Mouse (Mus musculus): ENCODE data around the gene Gm10065.
"Not testable (repeated sequence)": the region's sequence is repeated elsewhere in the genome, so short reads cannot be mapped to it uniquely, and the experiment has no call there.

The Gm10065 gene

GRCm38 (mm10) chr13:21478759-21479670 is at the start of gene Gm10065, which contains the start of gene Zkscan4:
Gene Gm10065 (minus strand): TSS chr13:21479441.
Gene Zkscan4 (plus strand): TSS chr13:21478907.
- peak; percentile 56 for DNase-seq (ENCODE audit: low read depth, low spot score)

DNA sequence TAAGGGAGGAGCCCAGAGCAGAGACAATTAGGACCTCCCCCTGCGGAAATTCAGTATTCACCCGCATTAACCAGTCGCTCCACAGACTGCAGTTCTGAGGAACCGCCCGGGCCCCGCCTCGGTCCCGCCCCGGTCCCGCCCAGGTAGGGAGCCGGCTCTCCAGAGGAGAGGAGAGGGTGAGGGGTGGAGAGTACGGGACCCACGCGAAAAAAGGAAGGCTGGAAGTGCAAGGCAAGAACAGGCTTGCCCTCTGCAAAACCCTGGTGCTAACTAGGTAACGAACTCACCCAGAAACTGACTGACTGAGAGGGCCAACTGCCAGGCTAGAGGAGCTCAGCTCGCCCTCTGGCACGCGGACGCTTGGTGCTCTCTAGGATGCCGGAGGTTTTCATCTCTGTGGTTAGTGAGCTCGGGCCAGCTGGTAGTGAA is 27.0 kb upstream of the Gm10065 start:
- peak; percentile 82 for DNase-seq (ENCODE audit: low read depth, low spot score)

DNA sequence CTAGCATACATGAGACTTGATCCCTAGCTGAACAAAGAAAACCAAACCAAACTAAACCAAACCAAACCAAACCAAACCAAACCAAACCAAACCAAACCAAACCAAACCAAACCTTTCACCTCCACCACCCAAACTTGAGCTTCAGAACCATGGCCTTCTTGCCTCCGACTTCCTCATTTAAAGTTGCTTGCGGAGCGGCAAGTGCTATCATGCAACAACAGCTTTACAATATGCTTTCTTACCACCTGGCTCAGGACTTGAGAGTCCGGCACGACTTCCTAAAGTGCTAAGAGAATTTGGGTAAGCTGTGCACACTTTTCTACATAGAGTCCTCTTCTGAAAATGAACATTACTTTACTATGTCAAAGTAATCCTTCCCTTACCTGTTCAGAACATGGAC is 23.1 kb upstream of the Gm10065 start:
- DNase-seq (ENCODE audit: low read depth, low spot score): no peak

GRCm38 (mm10) chr13:21501182-21501581 is 21.9 kb upstream of the Gm10065 start, which contains the start of gene Gm11273:
Gene Gm11273 (minus strand): TSS chr13:21501418.
- not testable (repeated sequence) for DNase-seq (ENCODE audit: low read depth, low spot score)

GRCm38 (mm10) chr13:21495080-21495479 is 15.8 kb upstream of the Gm10065 start, which contains the start of gene AK157302:
Gene AK157302 (plus strand): TSS chr13:21495223.
- DNase-seq (ENCODE audit: low read depth, low spot score): no peak

DNA sequence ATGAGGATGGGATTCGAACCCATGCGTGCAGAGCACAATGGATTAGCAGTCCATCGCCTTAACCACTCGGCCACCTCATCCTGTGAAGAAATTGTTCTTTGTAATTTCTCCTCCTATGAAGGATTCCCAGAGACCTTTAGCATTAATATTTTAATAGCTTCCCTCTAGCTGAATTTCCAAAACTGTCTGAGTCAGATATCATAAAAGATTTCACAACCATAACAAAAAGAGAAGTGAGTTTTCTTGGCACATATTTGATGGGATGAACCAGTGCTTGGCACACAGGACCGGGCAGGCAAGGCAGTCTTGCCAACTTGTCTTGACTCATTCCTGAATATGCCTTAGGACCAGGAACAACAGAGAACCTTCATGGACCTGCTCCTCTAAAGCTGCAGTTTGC is 13.6 kb upstream of the Gm10065 start:
- no peak for DNase-seq (ENCODE audit: low read depth, low spot score)

GRCm38 (mm10) chr13:21486881-21487280 is 7.6 kb upstream of the Gm10065 start:
- no peak for DNase-seq (ENCODE audit: low read depth, low spot score)

DNA sequence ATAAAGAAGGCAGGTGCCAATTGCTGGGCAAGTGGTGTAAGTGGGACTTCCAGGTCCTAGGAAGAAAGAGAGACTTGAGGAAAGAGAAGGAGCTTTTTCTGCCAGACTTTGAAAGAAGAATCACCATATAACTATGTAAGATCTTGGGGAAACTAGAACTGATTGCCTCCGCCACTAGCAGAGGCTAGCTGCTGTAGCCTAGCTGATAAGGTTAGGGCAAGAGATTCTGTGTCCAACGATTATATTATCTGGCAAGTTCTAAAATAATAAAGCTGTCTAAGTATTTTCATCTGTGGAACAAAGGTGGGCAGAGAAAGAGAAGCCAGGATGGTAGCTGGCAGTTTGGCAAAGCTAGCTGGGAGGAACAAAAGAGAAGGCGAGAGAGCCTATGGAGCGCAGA is 6.8 kb downstream of the Gm10065 start:
- no peak for DNase-seq (ENCODE audit: low read depth, low spot score)

DNA sequence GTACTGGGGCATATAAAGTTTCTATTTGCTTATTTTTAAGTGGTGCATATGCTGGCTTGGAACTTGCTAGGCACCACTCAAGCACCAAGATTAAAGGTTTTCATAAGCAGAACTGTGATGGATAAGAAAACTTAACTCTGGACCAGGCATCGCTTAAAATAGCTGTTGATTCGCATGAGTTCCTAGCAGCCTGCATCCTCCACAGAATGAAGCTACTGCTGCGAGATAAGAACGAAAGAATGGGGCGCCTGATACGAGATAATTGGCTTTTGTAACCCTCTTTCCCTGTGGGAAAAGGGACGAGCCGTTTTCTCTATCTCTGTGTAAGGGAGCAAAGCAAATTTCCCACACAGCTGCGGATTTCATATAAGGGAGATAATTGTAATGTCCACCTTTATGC is 10.1 kb downstream of the Gm10065 start:
- DNase-seq (ENCODE audit: low read depth, low spot score): no peak

GRCm38 (mm10) chr13:21468061-21469019 is 10.9 kb downstream of the Gm10065 start, which contains the start of gene Nkapl:
Gene Nkapl (minus strand): TSS chr13:21468509.
- peak; percentile 89 for DNase-seq (ENCODE audit: low read depth, low spot score)

DNA sequence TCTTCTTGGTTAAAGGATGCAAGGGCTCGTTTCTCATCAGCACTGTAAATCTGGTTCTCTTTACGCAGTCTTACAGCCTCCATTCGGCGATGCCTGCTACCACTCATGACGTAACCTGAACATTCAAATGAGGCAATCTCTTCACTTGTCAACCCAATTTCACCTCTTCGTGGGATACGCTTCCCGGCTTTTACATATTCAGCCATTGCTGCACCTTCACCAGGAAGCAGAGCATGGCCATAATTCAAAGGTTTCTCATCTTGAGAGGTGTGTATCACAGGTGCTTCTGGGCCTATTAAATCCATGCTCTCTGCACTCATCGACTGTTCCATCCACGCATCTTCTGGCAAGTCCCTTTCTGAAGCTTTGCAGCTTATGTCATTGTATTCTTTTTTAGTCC is 11.9 kb downstream of the Gm10065 start:
- no peak for DNase-seq (ENCODE audit: low read depth, low spot score)

DNA sequence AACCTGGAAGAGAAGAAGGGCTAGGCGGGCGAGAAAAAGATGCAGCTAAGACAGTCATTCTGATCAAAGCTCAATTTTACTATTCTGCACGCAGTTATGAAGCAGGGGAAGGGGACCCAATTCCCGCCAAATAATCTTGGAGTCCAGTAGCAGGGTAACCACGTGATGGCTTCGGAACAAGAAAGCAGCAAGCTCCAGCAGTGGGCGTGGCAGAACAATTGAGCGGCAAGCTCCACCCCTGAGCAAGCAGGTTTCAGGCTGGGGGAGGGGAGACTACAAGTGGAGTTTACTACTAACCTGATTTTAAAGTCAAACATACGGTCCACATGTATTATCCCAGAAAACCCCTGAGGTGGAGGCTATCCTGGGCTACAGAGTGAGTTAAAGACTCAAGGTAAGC is 16.7 kb downstream of the Gm10065 start:
- not testable (repeated sequence) for DNase-seq (ENCODE audit: low read depth, low spot score)

GRCm38 (mm10) chr13:21456347-21456746 is 22.9 kb downstream of the Gm10065 start:
- peak; percentile 39 for DNase-seq (ENCODE audit: low read depth, low spot score)

- DNase-seq (ENCODE audit: low read depth, low spot score): no peak
These were observed 25.1 kb downstream of the Gm10065 start for GRCm38 (mm10) chr13:21454133-21454532.

- DNase-seq (ENCODE audit: low read depth, low spot score): peak; percentile 88
These were observed 25.8 kb downstream of the Gm10065 start, which contains the start of gene Zscan26 for GRCm38 (mm10) chr13:21453449-21453848. Gene Zscan26 (minus strand): TSS chr13:21453730.

DNA sequence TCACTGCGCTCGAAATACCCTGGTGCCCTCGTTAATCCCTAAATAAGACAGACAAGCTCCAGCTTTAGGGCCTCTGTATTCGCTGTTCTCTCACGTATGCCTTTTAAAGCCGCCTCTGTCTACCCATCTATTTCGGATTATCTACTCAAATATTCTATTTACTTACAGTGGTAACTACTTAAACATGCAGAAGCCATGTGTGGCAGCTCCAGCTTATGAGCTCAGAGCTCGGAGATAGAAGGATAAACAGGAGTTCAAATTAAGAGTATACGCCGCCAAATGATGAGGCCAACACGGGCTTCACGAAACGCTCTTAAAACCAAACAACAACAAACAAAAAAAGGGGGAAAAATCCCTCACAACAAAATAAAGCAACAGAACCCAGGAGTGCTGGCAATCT is 26.2 kb downstream of the Gm10065 start:
- no peak for DNase-seq (ENCODE audit: low read depth, low spot score)

DNA sequence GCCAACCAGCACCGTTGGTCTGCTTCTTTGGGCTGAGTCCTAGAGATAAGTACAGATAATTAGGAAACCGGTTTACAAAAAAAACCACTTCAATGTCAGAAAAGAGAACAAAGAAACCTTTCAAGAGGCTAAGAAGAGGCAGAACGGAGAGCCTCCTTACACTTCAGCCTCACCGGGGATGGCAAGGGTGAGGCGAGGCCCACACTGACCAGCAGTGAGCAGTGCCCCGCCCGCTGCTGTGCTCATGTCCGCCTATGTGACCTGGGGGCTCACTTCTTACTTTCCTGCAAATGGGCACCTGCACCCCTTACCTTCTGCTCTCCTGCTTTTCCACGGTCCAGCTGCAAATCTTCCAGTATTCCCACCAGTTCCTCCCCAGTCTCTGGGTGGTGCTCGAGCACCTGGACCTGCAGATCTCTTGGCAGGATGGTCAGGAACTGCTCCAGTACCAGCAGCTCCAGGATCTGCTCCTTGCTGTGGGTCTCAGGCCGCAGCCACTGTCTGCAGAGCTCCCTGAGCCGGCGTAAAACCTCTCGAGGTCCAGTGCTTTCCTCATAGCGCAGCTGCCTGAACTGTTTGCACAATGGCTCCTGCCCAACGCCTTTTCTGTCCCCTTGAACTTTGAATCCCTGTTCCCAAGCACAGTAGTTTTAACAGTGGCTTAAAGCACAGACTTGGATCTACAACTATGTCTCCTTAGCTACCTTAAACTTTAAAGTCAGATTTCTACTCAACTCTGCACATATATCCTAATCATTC is 31.2 kb downstream of the Gm10065 start:
- DNase-seq (ENCODE audit: low read depth, low spot score): no peak

DNA sequence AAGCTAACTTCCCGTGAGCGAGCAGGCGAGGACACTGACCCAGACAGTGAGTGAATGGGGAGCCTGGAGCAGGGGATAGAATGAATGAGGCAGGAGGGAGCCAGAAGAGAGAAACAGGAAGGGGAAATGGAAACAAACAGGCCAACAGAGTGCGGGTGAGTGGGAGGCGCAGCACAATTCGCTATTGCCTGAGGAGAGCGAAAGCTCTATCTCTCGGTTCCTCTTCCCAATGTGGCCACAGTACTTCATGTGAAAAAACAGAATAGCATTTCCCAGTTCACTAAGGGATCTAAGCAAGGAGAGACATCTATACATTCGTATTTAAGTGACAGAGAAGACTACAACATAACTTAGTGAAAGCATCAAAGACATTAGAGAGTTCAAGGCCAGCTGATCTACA is 32.4 kb downstream of the Gm10065 start:
- DNase-seq (ENCODE audit: low read depth, low spot score): no peak

DNA sequence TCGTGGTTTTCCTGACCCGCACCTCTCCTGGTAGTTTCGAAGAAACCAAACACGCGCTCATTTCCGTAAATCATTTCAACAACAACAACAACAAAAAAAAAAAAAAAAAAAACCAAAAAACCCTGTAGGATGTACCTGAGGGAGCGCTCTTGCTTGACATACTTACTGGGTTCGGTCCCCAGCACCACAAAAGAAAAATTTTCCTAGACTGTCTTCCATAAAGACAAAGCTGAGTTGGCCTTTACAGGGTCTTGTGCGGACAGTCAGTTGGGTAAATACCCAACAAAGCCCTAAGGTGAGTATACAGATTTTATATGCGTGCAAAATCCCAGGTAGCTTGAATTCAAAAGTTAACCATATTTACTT is 38.1 kb downstream of the Gm10065 start:
- DNase-seq (ENCODE audit: low read depth, low spot score): no peak

DNA sequence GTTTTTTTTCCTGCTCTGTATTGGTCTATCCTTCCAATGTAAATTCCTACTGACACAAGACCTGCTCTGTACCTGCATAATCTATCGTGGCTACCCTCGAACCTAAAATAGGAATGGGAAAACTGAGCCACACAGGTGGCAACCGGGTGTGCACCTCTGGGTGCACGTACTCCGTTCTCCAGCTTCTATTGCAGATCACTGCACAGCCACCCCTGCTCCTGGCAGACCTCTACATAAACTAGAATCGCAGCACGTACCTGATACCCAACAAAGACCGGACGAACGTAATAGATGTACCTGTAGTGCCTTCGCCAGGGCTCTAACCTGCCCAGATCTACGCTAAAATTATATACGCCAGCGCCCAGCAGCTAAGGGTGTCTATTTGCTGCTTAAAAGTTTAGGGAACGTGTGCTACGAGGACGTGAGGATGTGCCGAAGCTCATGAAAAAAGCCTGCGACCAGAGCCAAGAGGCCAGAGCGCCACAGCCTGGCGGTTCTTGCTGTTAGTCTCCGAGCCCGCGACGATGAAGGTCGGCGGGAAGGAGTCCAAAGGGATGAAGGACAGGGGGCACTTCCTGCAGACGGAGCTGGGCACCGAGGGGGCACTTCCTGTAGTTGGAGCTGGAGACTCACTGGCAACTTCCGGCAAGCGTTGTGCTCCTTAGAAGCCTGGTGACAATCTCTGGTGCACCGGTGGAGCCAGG is 38.6 kb downstream of the Gm10065 start, which contains the start of gene Pgbd1:
TSS of gene Pgbd1 (minus strand) at position 556 of the 704 bp plus-strand sequence.
- DNase-seq (ENCODE audit: low read depth, low spot score): peak; percentile 78

All from mesoderm, embryonic 11.5 days (tissue).